Mouse (Mus musculus): ENCODE data around the gene Nudt14. TPM values are rescaled to one million over a fixed set of nuclear protein-coding genes. Genes with fewer than 3 reads are reported as not detected.

Gene Nudt14
- polyA plus RNA-seq (2012; rRNA removed), result 47.3 and 51.0 TPM in 2 replicates

DNA sequence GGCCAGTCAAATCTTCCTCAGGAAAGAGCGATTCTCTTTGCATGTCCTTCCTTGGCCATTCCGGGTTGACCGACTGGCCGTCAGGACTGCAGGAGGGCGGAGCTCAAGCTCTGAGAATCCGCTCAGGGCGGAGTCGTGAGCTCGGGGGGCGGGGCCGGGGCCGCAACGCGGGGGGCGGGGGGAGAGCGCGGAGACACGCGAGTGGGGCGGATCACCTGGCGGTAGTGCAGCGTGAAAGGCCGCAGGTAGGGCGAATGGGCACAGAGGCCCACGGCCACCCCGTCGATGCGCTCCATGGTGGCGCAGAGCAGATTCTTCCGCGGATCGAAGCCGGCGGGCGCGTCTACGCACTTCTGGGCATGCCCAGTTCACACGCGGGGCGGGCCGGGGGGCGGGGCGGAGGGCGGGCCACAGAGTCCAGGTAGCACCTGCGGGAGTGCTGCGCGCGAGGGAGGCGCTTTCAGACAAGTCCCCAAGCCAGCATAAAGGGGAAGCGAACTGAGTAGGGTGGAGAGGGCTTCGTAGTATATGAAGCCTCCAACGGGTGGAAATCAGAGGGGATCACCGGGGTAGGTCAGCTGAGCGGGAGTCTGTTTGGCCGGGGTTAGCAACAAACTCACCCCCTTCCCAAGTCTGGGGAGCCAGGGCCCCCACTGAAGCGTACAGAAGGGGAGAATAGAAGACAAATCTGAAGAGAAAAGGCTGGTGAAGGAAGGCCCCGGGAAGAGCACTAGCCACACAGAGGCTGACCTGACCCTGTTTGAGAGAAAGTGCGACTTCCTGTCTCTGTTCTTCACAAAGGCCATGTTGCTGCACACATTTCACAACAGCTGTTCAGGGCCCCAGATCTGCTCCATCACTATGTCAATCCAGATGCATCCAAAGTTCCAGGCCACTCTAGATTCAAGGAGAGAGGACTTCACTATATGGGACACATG lies at the start of gene Nudt14:
Nudt14 (minus strand) TSS at position 349 of the 938 bp plus-strand sequence.
- no peak for DNase-seq (ENCODE audit: low read depth)

DNA sequence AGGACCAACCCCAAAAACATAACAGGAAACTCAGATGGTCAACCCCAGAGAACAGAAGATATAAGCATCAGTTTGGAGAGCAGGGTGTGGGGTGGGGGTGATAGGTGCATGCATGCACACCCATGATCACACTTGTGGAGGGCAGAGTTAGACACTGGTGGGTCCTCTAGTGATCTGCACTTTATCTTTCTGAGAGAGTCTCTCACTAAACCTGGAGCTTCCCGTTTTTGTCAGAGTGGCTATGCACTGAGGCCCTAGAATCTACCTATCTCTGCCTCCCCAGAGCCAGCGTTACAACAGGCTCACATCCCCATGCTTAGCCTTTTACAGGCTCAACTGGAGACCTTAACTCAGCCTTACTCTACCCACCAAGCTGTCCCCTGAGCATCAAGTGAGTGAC lies 49.5 kb upstream of the Nudt14 start:
- no peak for DNase-seq (ENCODE audit: low read depth)

DNA sequence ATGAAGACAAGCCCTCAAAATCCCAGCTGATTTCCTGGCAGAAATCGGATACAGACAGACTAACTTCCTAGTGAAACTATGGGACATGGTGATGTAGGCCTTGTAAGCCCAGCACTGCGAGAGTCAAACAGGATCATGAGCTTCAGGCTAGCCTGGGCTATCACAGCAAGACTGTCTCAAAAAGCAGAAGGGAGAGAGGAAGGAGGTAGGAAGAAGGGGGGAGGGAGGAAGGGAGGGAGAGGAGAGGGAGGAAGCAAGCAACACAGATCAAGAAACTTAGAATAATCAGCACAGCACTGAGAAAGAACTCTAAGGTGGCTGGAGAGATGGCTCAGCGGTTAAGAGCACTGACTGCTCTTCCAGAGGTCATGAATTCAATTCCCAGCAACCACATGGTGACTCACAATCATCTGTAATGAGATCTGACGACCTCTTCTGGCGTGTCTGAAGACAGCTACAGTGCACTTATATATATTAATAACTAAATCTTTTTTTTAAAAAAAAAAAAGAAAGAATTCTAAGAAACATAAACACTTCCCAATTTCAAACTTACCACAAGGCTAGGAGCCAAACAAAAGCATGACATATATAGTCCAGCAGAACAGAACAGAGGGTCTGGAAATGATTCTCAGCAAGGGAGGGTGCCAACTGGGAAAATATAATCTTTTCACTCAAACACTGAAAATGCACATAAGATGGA lies 48.9 kb upstream of the Nudt14 start:
- DNase-seq (ENCODE audit: low read depth), result no peak

DNA sequence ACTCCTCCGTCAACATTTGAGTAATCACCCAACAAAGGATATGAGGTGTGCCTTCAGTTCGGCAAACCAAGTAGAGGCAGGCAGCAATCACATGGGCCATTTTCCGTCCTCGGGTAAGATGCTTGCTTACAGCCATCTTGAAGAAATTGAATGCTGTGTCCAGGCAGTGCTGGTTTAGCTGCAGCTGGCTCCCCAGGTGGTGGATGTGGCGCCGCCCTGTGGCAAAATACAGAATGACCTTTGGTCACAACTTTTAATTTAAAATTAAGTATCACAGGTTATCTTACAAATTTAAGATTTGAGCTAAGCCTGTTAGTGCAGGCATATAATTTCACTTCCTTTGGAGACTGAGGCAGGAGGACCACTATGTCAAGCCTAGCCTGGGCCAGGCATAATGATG lies 46.0 kb upstream of the Nudt14 start:
- DNase-seq (ENCODE audit: low read depth), result no peak

DNA sequence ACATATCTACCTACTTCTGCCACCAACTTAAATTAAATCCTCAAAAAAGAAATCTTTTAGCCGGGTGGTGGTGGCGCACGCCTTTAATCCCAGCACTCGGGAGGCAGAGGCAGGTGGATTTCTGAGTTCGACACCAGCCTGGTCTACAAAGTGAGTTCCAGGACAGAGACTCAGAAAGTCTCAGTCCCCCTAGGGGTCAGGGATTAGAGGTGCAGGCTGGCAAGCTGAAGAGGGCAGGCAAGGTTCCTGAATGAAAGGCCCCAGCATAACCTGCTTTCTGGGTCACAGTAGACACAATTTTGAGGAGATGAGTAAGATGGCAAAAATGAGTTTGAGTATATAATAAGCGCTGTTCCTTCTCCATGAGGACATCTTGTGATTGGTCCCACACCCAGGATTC lies 43.4 kb upstream of the Nudt14 start:
- no peak for DNase-seq (ENCODE audit: low read depth)

DNA sequence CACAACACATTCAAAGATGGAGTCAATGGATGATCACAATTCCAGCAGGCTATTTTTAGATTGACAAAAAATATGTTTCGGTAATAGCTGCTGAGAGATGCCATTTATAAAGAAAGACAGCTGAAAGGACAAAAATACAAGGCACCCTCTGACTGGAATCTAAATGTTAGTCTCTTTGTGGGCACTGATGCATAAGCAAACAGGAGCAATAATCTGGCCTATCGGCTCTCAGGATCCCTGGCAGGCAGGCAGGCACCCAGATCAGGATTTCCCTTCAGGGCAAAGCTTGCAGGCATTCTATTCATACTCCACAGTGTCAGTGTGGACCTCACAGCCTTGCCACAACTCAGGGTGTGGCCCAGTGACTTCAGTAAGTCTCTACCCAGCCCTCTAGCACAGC lies 40.1 kb upstream of the Nudt14 start:
- no peak for DNase-seq (ENCODE audit: low read depth)

DNA sequence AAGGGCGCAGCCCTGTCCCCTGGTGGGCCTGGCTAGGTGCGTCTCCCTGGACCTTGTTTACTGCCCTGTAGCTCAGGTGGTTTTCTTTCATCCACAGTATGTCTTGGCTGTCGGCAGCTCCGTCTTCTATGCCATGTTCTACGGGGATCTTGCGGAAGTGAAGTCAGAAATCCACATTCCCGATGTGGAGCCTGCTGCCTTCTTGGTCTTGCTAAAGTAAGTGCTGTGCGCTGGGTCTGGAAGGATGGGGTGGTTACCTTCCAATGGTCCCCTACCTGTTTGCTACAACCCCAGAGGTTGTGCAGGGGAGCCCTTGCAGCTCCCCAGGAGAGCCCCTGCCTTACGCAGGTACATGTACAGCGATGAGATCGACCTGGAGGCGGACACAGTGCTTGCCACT lies 35.2 kb upstream of the Nudt14 start:
- DNase-seq (ENCODE audit: low read depth), result no peak

DNA sequence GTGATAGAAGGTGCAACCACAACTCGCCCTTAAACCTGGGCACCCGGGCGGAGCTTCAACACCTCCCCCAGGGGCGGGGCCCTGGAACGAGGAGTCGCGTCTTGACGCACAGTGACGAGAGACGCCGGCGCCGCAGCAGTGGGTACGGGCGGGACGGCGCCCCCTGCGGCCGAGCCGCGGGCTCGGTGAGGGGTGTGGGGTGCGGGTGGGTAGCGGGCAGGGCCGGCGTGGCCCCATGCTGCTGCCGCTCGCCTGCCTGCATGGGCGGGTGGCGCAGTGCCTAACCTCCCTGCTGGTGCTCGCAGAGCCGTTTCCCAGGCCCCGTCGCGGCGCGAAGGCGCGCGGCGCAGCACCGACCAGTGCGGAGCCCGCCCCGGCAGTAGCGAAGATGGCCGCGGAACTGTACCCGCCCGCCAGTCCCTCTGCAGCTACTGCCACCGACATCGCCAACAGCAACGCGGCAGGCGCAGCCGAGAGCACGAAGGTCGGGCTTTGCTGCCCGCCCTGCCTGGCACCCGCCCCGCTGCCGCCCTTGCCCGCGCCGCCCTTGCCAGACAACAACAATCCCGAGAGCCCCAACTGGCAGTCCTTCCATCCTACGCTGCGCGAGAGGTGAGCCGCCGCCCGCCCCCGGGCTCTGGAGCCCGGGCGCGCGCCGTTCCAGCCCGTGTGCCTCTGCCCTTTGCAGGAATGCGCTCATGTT lies 34.6 kb upstream of the Nudt14 start, which contains the start of gene Btbd6:
Btbd6 (plus strand) TSS at position 112 of the 703 bp plus-strand sequence.
- no peak for DNase-seq (ENCODE audit: low read depth)

DNA sequence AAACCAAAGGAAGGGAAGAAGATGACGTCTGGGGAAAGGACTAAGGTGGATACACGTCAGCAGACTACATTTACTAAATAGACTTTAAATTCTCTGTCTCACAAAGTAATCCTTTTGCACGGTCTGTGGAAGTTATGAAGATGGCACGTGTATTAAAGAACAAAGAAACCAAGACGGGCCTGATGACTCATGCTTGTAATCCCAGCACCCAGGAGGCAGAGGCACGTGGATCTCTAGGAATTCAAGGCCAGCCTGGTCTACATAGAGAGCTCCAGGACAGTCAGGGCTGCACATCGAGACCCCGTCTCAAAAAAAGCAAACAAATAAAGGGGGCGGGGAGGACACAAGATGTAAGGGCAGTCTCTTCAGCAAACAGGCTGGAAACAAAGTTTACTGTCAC lies 32.8 kb upstream of the Nudt14 start:
- no peak for DNase-seq (ENCODE audit: low read depth)

DNA sequence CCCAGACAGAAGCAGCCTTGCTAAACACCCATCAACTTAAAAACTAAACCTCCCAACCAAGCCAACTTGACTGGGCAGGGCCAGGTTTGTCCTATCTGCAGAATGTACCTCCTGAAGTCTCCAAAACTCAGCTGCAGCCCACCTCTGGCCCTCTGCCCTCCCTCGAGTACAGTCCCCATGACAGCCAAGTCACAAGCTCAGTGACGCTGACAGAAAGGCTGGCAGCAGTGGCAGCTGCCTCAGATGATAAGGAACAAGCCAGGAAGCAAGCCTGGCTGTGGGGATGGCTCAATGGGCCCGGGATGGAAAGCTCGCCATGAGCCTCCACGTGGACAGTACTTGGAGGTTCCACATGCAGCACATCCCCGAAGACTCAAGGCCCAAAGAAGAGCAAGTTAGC lies 27.7 kb upstream of the Nudt14 start:
- DNase-seq (ENCODE audit: low read depth), result no peak

DNA sequence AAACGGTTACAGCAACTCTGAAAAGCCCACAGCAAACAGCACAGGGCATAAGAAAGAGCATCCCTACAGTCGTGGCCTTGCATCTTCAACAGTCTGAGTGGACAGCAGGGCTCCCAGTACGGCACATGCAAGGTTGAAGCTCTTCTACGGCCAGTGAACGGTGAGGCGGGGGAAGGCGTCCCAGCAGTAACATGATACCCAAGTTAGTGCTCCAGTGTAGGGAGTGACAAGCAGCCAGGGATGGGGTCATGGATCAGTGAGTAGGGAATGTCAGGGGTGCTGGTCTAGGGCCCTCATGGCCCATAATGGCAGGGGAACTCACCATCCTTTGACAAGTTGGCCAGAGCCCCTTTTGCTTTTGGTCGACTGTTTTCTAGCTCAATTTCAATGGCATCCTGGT lies 27.0 kb upstream of the Nudt14 start:
- no peak for DNase-seq (ENCODE audit: low read depth)

DNA sequence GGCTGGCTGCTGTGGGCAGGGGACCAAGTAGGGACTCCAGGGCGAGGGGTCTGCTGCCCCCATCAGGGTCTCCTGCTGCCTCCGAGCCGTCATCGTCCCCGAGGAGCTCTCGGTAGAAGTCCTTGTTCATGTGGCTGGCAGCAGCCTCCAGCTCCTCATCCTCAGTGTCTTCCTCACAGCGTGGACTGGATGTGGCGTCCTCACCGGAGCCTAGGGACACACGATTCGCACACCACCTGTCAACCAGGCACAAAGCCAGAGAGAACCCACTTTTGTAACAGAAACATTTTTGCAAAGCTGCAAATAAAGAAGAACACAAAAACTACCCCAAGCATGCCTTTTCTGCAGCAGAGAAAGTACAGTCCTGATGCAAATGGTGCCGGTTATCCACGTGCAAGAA lies 23.9 kb upstream of the Nudt14 start:
- DNase-seq (ENCODE audit: low read depth), result no peak

DNA sequence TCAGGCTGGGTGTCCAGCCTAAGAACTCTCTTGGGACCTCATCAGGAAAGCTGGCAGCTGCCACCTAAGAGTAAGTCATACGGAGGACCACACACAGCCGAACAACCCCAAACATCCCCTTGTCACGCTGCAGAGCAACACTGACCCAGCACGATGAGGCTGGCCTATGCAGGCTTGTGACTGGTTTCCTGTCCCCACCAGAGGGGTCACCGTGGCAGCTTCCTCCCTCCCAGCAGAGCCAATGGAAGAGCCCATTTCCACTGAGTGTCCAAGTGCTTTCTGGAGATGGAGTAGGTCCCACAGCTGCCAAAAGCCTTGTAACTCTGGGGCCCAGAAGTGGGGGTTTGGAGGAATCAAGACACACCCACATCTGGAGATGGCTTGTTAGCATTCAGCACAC lies 19.9 kb upstream of the Nudt14 start:
- DNase-seq (ENCODE audit: low read depth), result no peak

DNA sequence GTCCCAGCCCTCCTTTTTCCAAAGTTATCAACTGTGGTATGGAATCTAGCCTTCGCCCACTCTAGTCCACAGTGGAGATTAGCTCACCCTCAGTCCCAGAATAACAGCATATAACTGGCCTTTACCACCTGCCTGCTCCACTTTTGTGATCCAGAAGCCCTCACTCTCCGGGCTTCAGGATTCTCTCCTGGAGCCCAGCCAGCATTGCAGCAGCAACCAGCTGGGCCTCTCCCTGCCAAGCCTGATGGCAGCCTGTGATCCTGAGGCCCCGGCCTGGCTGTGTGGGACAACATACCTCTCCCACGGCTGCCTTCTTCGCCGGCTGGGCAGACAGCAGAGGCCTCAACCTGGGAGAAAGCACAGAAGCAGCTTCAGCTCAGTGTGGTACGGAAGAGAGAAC lies 19.5 kb upstream of the Nudt14 start:
- DNase-seq (ENCODE audit: low read depth), result no peak

DNA sequence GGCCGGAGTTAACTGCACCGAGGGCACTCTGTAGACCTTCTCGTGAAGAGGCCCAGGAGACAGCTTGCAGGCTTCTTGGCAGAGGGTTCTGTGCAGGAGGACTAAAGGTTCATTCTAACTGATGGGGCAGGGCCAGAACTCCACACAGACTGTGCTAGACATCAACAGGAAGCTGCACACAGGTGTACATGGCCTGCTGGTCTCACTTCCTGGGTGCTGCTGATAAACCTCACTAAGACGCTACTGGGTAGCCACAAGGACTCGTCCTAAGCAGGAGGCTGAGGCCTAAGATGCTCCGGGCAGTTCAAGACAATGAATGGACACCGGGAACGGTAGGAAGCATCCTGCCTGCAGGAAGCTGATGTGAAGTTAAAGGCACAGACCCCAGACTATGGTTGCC lies 17.5 kb upstream of the Nudt14 start:
- no peak for DNase-seq (ENCODE audit: low read depth)

DNA sequence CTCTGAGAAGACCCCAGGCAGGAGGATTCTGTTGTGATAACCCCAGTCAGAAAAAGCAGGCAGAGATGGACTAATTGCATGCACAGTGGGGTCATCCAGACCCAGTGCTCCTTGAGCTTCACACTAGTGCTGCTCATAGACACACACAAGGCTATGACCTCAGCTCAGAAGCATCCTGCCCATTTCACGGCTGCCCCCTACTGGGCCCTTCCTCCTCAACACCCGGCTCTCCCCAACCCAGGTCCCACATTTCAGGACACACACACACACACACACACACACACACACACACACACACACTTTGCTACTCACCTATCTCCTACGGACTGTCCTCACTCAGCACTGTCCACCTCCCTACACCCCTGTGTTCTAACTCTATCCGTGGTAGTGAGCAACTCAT lies 16.4 kb upstream of the Nudt14 start:
- DNase-seq (ENCODE audit: low read depth), result no peak

DNA sequence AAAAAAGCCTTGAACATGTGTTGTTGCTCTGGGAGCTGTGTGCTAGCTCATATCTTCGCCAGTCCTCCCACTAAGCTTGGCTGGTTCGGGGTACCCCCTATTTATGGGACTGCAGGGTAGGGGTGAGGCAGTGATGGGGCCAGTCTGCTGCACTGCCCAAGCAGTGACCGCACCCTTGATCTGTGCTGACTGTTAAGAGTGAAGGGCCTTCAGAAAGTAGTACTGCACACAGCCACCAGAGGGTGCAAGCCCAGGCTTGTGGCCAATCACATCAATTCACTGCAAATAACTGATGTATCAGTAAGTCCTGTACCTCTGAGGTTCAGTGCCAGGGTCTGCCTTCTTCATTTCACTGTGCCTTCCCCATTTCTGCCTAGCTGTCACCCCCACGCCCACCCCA lies 13.9 kb upstream of the Nudt14 start:
- DNase-seq (ENCODE audit: low read depth), result no peak

DNA sequence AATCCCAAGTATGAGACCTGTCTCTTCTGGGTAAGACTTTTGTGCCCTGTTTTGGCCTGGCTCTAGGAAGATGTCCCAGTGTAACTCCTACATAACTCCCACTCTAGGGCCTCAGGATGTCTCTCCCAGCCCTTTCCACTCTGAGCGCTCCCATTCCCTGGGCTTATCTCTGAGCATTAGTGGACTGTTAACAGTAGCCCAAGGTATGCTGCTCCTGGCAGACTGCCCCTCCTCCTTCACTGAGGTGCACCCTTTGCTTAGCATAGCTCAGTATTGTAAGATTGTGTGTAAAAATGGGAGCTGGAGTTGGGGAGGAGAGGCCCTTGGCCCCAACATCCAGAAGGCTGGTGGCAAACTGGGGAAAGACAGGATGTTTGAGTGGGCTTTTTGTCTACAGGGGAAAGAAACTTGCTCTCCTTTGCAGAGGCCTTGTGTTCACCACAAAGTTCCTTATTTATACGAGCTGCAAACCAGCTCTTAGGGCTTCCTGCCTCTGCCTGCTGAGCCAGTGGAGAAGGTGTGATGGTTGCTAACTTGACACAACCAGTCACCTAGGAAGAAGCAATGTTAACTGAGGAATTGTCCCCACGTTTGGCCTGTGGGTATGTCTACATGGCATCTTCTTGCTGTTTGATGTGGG lies 11.1 kb upstream of the Nudt14 start:
- DNase-seq (ENCODE audit: low read depth), result no peak

DNA sequence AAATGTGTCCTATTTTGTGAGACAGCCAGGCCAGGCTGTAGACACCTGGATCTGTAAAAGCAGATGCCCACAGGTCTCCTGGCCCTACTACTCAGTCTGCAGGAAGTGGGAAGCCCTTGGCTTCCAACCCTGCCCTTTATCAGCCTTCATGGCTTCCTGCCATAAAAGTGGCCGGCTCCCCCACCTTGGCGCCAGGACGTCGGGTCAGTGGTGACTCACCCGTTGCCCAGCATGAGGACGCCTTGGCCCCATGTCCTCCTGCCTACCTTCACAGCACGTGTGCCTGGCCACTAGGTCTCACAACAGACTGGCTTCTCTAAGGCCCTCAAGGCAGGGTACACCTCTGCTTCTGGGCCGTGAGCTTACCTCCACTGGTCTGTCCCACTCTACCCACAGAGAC lies 10.5 kb upstream of the Nudt14 start:
- no peak for DNase-seq (ENCODE audit: low read depth)

DNA sequence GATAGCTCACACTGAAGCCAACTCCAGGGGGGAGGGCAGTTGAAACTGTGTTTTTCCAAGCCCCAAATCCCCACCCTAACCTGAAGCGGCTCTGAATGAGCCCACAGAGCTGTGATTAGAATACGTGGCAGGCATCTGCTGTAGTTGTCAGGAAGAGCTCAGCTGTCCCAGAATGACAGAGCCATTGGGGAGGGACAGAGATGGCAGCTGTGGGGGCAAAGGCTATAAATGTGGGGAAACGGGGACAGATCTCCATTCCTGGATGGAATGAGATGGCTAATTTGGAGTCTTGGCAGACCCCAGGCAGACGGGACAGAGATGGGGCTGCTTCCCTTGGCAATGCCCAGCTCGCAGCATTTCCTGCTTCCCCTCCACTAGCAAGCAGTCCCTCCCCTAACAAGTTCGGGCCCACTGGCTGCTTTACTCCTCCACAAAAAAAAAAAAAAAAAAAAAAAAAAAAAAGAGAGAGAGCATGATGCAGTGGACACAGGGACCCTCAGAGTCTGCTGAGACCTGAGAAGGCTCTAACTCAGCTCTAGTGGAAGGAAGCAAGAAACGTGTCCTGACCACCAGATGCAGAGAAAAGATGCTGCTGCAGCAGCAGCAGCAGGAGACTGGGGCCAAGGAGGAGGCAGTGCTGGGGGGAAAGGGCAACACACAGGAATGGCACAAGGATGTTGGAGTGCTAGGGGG lies 9.4 kb upstream of the Nudt14 start:
- no peak for DNase-seq (ENCODE audit: low read depth)

DNA sequence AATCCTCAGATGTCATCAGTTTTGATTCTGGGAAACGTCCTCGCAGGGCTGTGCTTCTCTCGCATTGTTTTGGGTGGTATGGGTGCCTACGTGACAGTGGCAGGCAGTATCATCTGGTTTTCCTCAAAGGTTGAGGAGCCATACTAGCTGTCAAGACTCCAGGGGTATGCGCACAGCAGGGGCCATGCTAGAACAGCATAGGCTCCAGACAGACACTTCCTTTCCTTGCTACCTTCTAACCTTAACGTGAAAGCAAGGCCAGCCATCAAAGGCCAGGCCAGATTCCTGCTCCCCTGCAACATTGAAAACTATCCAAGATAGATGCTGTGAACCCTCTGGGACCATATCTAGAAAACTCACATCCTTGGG lies 8.8 kb upstream of the Nudt14 start:
- no peak for DNase-seq (ENCODE audit: low read depth)

Measured in gonadal fat pad, adult 2 months (tissue).